Mouse (Mus musculus): ENCODE results near the gene Pcgf5.
"Not testable (repeated sequence)": the region's sequence is repeated elsewhere in the genome, so short reads cannot be mapped to it uniquely, and the experiment has no call there.

Gene Pcgf5

DNA sequence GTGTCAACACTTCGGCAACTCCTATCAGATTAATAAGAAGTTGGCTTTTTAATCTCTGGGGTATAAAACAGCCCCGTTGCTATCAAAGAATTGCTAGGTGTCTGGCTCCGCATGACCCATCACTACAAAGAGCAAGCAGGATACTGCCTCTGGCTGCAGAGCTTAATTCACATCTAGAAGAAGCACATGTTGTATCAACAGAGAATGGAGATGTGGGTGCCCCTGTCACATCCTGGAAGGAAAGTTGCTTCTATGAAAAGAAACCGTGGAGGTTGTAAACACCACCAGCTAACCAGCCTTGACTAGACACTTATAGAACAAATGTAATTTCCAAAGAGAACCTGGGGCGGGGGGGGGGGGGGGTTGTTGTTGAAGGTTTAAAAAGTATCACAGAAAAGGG lies 35.9 kb downstream of the Pcgf5 start:
- in situ Hi-C loops (cut with MboI; ENCODE audit: low sequenced_read_pairs), result no loop called here

DNA sequence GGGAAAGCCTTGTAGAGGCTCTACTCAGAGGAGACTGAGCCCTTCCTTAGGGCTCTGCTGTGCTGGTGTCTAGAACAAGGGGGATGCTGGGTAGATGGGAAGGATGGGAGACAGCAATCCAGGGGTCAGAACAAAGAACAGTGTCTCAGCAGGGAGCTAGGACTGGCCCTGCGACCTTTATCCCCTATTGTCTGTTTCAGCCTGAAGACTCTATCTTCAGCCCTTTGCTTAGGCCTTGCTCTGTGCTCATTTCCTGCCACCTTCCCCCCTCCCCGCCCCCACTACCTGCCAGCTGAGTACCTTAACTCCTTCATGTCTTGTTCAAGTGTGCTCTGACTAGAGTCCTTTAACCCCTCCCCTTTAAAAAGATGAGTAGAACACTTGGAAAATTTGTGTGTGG lies 36.3 kb downstream of the Pcgf5 start:
- in situ Hi-C loops (cut with MboI; ENCODE audit: low sequenced_read_pairs), result no loop called here

DNA sequence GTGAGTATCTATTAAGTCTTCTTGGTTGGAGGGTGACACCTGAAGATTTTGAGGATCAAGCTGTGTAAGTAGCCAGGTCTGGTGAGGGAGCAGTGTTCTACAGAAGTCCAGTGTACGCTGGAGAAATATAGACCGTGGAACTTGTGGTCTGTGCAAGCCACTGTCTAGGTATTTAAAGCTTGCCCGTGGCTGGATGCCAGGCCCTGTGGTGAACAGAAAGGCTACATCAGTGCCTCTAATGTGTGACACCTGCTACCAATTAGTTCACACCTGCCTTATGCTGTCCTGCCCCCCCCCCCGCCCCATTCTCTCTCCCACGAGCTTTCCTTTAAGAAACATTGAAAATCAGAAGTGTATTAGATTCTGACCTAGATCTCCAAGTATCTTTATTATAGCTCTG lies 40.4 kb downstream of the Pcgf5 start:
- in situ Hi-C loops (cut with MboI; ENCODE audit: low sequenced_read_pairs), result no loop called here

DNA sequence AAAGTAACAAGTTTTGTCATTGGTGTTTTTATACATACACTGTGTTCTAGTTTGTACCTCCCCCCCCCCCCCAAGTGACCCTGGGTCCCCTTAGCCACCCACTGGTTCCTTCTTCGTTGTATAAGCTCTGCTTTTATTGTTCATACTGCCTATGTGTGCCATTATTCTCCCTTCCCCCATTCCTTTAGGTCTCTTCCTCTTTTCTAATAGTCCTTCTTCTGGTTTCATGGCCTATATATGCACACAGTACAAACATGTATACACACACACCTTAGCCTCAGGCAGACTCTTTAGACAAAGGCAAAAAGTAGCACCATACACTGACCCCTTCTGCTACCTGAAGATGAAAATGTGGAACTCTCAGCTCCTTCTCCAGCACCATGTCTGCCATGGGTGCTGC lies 42.6 kb downstream of the Pcgf5 start:
- in situ Hi-C loops (cut with MboI; ENCODE audit: low sequenced_read_pairs), result no loop called here

DNA sequence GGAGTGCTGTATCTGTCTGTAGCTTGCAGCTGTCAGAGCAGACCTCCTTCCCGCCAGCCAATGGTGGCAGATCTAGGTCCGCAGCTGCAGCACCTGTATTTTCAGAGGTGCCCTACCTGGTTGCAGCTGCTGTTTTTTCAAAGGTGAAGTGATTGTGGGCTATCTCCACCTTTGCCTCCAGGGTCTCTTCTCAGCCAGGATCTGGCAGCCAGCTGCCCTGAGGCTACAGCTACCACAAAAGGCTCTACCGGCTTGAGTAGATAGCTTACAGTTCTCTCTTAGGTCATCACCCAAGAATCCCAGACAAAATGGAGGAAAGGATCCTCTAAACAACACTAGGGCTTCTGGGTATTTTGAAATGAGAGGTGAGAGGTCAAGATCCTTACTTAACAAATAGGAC lies 50.4 kb downstream of the Pcgf5 start:
- in situ Hi-C loops (cut with MboI; ENCODE audit: low sequenced_read_pairs), result no loop called here

DNA sequence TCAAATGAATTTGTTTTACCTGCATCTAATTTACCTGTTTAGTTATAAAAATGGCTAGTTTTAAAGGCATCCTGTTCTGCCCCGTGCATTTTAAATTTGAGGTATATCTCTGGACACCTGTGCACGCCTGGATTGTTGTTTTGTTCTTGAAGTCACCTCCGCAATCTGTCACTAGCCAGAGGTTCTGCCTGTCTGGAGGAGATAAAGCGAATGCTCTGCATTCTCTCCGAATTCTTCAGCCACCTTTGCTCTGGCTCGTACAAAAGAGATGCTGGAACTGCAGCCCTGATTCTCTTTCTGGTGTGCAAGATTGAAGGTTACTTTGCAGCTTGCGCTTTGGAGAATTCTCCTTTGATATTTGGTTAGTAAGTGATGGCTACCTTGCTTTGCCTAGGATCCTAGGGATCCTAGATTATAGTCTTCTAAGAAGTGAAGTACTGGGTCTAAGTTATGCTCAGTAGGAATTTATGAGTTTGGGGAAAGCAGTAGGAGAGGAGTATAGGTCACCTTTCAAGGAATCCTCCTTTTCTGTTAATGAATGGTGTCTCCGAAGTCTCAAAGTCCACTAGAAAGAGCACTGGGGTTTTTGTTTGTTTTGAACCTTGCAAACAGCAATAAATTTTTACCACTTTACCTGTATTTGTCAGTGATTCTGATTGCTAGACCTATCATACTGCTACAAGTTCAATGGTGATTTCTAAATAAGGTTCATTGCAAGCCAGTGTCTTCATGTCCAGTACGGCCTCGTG lies 60.4 kb downstream of the Pcgf5 start:
- in situ Hi-C loops (cut with MboI; ENCODE audit: low sequenced_read_pairs), result no loop called here

DNA sequence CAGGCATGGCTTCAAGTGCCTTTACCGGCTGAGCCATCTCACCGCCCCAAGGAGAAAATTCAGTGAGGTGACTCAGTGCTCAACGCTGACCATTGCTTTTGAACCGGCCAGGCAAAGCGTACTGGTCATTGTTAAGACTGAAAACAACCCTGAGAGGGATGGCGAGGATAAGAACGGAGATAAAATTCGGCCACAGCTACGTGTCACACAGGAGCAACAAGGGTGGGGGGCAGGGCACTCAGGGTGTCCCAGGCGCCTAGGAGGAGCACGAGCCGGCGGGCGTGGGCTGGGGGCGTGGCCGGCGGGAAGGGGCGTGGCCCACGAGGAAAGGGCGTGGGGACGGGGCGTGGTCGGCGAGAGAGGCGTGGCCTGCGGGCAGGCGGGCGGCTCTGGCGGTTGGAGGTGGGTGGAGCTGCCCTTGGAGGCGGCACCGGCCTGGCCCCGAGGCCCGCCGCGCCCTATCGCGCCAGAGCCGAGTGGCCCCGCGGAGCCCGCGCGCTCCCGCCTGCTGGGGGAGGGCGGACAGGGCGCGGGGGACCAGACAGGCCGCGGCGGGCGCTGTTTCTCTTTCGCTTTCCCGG lies 61.3 kb downstream of the Pcgf5 start:
- in situ Hi-C loops (cut with MboI; ENCODE audit: low sequenced_read_pairs), result no loop called here

DNA sequence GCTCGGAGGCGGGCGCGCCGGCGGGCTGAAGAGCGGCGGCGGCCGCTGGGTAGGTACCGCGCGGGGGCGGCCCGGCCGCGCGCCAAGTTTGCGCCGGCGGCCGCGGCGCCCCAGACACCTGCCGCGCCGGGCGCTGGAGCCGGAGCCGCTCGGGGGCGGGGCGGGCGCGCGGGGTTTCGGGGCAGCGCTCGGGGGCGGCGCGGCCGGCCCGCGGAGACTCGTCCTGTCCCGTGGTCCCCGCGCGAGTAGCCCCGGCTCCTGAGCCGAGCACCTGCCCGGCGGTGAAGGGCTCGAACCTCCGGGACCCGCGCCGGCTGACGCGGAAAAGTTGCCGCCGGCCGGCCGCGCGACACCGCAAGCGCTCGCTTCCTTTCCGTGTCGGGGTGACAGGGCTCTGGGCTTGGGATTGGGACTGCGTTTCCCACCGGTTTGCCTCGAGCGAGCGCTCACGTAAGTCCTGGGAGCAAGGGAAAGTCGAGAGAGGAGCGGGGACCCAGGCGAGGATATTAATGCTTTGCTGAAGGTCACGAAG lies 61.8 kb downstream of the Pcgf5 start:
- in situ Hi-C loops (cut with MboI; ENCODE audit: low sequenced_read_pairs), result no loop called here

DNA sequence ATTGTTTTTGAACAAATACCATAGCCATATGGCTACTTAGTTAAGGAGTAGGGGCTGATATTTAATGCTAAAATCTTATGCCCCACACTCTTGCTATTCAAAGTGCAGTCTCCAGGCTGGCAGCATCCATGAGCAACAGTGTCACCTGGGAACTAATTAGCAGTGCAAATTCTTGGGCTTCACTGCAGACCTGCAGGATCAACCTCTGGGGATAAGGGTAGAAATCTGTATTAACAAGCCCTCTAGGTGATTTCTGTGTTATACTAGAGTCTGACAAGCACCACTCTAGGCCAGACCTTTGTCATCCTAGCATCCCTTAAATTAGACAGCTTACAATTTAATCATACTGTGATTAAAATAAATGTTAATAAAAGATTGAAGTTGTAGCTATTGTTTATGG lies 71.8 kb downstream of the Pcgf5 start:
- in situ Hi-C loops (cut with MboI; ENCODE audit: low sequenced_read_pairs), result no loop called here

DNA sequence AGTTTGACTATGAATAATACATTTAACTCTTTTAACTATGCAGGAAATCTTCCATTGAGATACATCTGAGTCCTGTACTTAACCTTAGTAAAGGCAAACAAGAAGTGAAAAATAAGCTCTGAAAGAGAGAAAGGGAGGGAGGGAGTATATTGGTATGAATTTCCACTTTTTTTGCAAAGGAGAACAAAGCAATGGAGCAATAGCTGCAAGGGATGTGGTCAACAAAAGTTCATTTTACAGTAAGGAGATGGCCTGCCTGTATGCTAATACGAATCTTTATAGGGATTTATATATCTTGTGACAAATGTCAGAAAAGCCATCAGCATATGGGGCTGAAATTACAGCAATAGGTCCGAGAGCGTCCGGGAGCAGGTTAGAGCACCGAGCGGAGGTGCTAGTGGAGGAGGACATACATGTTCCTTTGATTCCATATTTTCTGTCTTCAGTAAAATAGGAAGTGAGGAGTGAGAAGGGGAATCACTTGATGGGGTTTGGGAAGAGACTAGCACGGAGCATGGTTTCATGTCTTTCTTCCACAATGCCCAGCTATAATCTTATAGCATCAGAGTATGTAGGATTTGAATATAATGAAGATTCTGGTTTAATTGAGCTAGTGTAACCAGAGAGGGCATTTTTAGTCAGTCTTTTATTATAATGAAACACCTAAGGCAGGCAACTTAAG lies 79.2 kb downstream of the Pcgf5 start:
- in situ Hi-C loops (cut with MboI; ENCODE audit: low sequenced_read_pairs), result loop anchor here (25.0 kb wide), 1 partner anchor 315 kb away; the partner anchor contains the start of gene Ankrd1

DNA sequence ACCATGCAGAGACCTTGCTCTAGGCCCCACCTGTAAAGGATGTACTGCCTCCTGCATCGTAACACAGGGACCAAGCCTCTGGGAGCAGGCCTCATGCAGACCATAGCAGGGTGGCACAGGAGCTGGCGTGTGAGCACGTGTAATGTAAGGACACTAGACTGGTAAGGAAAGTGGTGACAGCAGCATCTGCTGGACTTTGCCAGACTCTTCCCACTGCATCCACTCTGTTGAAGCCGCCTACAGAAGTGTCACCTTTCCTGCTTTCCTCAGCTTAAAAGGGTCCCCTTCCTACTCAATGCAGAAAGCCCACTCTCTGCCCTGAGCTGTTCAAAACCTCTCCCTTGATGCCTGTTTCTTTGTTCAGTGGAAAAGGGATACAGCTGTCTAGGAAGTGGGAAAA lies 80.0 kb downstream of the Pcgf5 start:
- in situ Hi-C loops (cut with MboI; ENCODE audit: low sequenced_read_pairs), result loop anchor here (25.0 kb wide), 1 partner anchor 316 kb away; the partner anchor contains the start of gene Ankrd1

DNA sequence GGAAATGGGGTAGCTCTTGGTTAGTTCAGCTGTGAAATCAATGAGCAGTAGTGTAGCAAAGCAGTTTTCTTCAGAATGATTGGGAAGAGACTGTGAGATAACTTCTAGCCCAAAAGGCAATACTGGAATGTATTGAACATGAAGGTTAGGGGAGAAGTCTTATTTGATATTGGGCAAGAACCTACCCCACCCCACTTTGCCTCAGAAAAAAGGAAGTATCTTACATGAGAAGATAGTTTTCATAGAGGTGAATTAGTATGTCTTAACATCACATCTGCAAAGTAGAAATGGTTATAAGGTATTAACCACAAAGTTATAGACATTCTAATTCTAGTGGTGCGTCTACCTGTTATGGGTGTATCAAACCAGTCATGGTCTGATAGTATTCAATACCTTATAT lies 81.2 kb downstream of the Pcgf5 start:
- in situ Hi-C loops (cut with MboI; ENCODE audit: low sequenced_read_pairs), result loop anchor here (25.0 kb wide), 1 partner anchor 317 kb away; the partner anchor contains the start of gene Ankrd1

DNA sequence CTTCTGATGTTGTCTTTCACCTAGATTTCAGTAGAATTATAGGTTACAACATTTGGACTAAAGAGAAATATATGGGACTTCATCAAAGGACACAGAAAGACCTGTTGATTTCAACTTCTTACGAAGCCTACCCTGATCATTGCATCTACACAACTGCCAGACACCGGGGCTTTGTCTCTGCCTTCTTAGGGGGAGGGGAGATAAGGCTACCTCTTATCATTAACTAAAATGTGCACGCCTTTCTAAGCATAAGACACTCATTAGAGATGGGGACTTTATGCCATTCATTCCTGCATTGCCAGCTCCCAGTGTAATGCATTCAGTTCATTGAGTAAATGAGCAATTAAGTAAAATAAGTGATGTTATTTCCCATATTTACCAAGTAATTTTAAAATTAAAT lies 85.1 kb downstream of the Pcgf5 start:
- in situ Hi-C loops (cut with MboI; ENCODE audit: low sequenced_read_pairs), result loop anchor here (25.0 kb wide), 1 partner anchor 321 kb away; the partner anchor contains the start of gene Ankrd1

DNA sequence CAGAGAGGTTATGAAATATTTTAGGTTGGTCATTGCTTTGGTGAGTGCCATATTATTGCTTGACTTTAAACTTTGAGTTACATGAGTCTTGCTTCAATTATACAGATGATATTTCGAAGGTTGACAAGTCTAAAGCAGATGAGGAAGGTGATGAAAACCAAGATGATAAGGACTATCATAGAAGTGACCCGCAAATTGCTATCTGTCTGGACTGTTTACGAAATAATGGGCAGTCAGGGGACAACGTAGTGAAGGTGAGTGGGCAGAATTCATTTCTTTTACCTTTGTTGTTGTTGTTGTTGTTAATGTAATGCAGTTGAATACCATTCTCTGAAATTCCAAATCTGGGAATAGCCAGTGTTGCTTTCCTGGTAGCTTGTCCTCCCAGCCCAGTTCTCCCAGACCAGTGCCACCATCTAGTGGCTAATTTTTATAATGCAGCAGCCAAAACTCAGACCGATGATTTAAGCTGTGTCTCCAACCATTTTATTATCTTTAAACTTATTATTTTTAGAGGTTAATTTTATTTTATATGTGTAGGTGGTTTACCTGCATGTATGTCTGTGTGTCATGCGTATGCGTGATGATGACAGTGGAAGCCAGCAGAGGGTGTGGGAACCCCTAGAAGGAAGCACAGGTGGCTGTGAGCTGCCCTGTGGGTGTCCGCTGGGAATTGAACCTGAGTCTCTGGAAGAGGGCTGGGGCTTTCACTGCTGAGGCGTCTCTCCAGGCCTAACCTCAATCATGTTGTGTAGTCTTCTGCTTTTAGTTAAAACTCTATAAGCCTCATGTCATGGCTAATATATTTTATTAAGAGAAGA lies 92.0 kb downstream of the Pcgf5 start:
- in situ Hi-C loops (cut with MboI; ENCODE audit: low sequenced_read_pairs), result loop anchor here (5.0 to 25.0 kb wide), 2 partner anchors 253 to 328 kb away; partner anchors contain the start of gene Ankrd1

DNA sequence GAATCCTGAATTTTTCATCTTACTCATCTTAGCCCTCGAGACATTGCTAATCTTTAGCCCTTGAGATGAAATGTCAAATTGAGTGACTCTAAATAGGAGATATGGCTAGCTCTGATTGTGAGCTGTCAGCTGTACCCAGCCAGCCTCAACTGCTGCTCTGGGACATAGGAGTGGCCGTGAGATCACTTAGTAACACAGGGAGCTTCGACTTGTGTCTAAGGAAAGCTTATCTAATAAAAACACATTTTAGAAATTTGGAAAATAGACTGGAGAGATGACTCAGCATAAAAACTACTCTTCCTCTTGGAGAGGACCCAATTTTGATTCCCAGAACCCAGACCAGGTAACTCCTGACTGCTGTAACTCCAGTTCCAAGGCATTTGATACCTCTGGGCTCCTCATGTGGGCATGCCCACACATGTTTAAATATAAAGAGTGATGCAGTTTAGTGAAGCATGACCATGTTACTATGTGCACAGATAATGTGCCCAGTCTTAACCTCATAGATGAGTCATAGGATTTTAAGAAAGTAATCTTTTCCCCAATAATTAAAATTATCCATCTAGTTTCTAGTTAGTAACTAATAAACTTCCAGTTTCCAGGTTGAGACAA lies 103.0 kb downstream of the Pcgf5 start:
- in situ Hi-C loops (cut with MboI; ENCODE audit: low sequenced_read_pairs), result no loop called here

DNA sequence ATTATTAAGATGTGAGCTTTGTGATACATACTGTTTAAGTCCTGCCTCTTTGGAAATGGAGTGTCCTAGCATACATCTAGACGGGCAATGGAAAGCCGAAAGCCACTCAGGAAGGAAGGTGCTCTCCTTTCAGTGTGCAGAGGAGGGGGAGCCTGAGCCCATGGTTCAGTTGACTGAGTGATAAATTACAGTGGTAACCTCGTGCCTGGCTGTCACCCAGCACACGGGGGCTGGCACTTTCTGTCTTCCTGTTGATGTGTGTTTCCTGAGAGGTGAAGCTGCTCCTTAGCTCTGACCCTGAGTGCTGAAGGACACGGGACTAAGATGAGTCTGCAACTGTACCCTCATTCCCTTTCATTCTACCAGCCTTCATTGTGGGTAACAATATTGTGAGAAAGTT lies 103.6 kb downstream of the Pcgf5 start:
- in situ Hi-C loops (cut with MboI; ENCODE audit: low sequenced_read_pairs), result no loop called here

DNA sequence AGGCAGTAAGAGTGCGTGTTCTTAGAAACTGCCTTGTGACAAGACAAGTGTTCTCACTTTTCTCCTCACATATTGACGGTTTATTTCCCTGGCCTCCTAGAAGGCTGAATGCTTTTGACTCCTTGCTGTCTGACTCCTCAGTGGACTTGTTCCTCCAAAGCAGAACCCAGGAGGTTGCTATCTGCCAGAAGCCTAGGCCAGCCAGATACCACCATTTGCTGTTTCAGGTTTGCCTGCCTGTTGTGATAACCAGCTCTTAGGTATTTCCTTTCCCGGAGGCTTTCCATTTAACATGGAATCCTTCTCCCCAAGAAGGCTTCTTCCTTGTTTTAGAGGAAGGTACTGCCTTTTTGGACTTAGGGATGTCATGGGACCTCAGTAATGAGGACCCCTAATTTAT lies 104.1 kb downstream of the Pcgf5 start:
- in situ Hi-C loops (cut with MboI; ENCODE audit: low sequenced_read_pairs), result not testable (repeated sequence)

DNA sequence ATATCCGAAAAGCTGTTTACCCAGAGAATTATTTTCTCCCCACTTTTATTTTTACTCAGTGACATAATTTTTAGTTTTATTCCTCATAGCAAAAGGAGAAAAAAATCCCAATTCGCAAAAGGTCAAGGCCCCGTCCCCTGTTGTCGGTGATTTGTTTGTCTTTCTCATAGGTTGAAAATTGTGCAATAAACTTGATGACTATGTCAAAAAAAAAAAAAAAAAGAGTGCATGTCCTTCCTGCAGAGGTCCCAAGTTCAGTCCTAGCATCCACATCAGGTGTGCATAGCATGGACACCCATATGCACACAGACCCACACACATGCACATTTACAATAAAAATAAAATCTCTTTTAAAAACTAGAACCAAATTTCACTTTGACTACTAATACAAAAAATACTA lies 105.3 kb downstream of the Pcgf5 start:
- in situ Hi-C loops (cut with MboI; ENCODE audit: low sequenced_read_pairs), result no loop called here

DNA sequence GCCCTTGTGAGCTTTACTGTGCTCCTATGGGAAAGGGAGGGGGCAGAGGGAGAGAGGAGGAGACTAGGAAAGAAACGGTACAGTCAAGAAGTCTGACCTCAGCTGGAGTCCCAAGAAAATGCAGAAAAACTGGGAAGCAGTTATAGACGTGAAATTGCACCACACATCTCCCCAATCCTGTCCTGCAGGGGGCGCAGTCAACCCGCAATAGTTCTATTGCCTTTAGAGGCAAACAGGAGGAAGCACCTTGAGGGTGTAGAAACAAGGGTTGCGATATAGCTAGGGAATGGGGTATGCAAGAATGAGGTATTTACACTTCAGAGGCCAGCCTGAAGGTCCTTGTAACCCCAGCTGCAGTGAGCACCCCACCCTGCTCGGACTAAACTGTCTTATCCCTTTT lies 122.0 kb downstream of the Pcgf5 start:
- in situ Hi-C loops (cut with MboI; ENCODE audit: low sequenced_read_pairs), result no loop called here

DNA sequence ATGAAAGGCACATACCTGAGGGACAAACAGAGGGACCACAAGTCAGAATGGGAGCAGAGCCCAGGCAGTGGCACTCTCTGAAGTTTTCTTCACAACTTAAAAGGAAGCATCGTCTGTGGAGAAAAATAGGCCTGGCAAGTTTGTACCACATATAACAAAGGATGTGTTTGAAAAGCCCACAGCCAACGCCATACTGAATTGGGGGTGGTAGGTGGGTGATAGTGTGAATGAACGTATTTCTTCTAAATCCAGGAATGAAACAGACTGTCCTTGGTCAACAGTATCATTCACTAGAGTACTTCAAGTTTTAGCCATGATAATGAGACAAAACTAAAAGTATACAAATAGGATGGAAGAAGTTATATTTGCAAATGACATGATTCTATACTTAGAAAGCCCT lies 123.2 kb downstream of the Pcgf5 start:
- in situ Hi-C loops (cut with MboI; ENCODE audit: low sequenced_read_pairs), result no loop called here

Data from CH12F3 (cell line).